Mouse (Mus musculus) T-helper 1 cell (primary cell): ENCODE measurements at regions not wholly inside any gene's neighbourhood (a gene's known extent, or its start where the extent isn't known, plus 50 kb on each side); places are given as distances from the start of the nearest gene placed in this dataset.
"Not testable (repeated sequence)": the region's sequence is repeated elsewhere in the genome, so short reads cannot be mapped to it uniquely, and the experiment has no call there.

ENCODE experiments used
- in situ Hi-C: fragments of 300-600 bp; cut with MboI, MseI; formaldehyde crosslinking; loops from one replicate; pipeline ENCODE4 v1.15.1; 2025; ENCODE audit warnings: high pct_unique_total_duplicates

GRCm38 (mm10) chr11:121894801-121895200, 64.8 kb downstream of the Ptchd3 start:
- in situ Hi-C loops, result no loop called here

- in situ Hi-C loops, result loop anchor here (5.0 kb wide), 1 partner anchor 42 kb away; no protein-coding TSS in a partner anchor
Measured at GRCm38 (mm10) chr11:121904393-121904792, 74.3 kb downstream of the Ptchd3 start.

- in situ Hi-C loops, result loop anchor here (5.0 kb wide), 1 partner anchor 33 kb away; no protein-coding TSS in a partner anchor
Measured at GRCm38 (mm10) chr11:121924631-121925030, 94.6 kb downstream of the Ptchd3 start.

GRCm38 (mm10) chr11:121925043-121925442, 95.0 kb downstream of the Ptchd3 start:
- in situ Hi-C loops, result not testable (repeated sequence)

- in situ Hi-C loops, result not testable (repeated sequence)
Measured at GRCm38 (mm10) chr11:121951726-121952125, 121.7 kb downstream of the Ptchd3 start.

- in situ Hi-C loops, result loop anchor here (5.0 kb wide), 1 partner anchor 34 kb away; no protein-coding TSS in a partner anchor
Measured at GRCm38 (mm10) chr11:121956367-121957235, 126.6 kb downstream of the Ptchd3 start.

GRCm38 (mm10) chr11:121958735-121959134, 128.7 kb downstream of the Ptchd3 start:
- in situ Hi-C loops, result loop anchor here (5.0 kb wide), 1 partner anchor 36 kb away; no protein-coding TSS in a partner anchor

- in situ Hi-C loops, result not testable (repeated sequence)
Measured at GRCm38 (mm10) chr11:121964111-121964510, 134.1 kb downstream of the Ptchd3 start.

GRCm38 (mm10) chr11:121965911-121966310, 135.9 kb downstream of the Ptchd3 start:
- in situ Hi-C loops, result not testable (repeated sequence)
